Mouse (Mus musculus) left cerebral cortex, postnatal 14 days (tissue): Measurements from ENCODE around the gene Abca13. TPM values are rescaled to one million over a fixed set of nuclear protein-coding genes. Genes with fewer than 3 reads are reported as not detected.
A peak's percentile ranks its signal among the peaks of the same experiment; 100 is the strongest.
"Not testable (repeated sequence)": the region's sequence is repeated elsewhere in the genome, so short reads cannot be mapped to it uniquely, and the experiment has no call there.

Experiments used
- DNase-seq, 2 experiments: peaks; one replicate each; pipeline ENCODE4 v3.0.0; 2021 to 2022; ENCODE audit warnings: low spot score in 2 of 2, mixed read lengths in 1 of 2
- intact Hi-C: fragments of 180-260 bp; cut with DNase I; formaldehyde crosslinking; loops from one replicate; pipeline ENCODE4 v1.15.1; 2025
- total RNA-seq, 2 experiments: library from RNA; stranded (reverse); gene quantifications; 2 replicates each; pipeline ENCODE4 v1.2.3; 2021

Abca13 gene
- total RNA-seq, 2 experiments from 2014 or later = 0.06 to 0.11 TPM

DNA sequence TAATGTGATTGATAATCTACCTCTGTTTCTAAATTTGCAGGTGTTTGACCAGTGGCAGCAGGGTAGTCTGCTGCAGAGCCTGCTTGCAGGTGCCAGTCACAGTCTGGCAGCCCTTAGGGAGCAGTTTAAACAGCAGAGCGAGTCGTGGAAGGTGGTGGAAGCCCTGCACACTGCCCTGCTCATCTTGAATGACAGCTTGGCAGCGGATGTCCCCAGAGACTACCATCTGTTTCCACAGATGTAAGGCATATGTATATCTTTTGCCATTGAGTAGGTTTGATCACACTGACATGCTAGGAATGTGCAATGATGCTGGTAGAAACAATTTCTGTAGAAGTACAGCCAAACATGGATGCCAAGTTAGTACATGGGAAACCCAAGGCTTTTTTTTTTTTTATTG, 77.3 kb downstream of the Abca13 start:
- peak; percentile 2 to 14 for DNase-seq
- intact Hi-C loops = no loop called here

DNA sequence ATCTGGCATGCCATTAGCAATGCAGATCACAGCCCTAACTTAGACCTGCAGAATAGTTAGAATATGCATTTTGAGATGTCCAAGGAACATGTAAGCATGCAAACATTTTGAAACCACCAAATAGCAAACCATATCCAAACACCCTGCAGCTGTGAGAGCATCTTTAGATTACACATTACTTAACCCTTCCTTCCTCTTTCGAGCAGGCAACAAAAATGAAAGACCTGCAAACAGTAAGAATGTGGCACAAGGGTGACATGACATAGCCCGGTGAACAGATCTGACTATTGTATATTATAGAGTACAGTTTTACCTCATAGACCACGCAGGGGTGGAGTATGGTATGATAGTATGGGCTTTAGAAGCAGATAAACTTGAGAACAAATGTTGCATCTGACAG, 93.5 kb downstream of the Abca13 start:
- intact Hi-C loops = no loop called here
- no peak for DNase-seq

DNA sequence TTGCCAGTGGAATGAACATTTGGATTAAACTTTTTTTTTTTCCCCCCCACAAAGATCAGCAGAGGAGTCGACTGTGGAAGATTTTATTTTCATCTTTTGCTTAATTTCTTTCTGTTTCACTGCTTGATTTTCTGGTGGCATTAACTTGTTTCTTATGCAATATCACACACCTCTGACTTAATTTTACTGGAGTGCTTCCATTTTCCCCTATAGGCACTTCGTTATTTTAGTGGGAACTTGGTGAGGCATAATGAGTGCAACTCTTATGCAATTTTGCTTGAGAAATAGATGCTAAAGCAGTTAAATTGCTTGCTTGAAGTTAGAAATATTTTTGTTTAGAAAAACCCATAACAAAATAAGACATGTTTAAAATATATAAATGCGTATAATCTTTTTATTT, 94.0 kb downstream of the Abca13 start:
- no peak for DNase-seq
- intact Hi-C loops = no loop called here

DNA sequence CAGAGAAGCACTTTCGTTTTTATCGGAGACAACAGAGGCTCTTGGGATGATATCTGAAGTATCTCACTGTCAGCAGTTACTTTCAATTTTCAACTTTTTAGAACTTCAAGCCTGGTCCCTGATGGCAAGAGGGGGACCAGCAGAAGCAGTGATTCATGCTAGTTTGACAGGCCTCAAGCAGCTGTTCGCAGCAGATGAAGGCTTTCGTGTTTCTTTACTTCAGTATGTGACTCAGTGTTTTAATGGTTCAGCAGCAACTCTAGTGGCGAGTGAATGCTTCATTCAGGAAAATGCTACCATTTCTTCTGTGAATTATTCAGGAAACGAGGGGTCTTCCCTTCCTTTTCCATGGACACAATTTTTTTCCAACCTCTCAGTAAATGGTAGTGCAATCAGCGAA, 99.4 kb downstream of the Abca13 start:
- intact Hi-C loops = no loop called here
- no peak for DNase-seq

DNA sequence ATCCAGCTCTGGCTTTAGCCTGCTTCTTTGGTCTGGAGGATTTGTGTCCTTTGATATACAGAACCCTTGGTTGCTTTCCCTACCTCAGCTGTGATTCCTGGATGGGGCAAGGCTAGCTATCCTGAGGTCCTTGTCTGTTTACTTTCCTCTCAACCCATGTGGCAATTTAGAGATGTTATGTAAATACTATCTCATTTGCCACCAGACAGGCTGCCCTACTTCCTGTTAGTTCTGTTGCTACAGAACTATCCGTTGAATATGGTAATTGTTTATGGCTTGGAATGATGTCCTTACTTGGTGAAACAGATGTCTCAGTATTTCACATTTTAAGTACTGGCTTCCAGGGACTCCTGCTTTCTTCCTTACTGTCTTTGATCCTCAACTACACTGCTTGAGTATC, 107.9 kb downstream of the Abca13 start:
- intact Hi-C loops = no loop called here
- DNase-seq = no peak

DNA sequence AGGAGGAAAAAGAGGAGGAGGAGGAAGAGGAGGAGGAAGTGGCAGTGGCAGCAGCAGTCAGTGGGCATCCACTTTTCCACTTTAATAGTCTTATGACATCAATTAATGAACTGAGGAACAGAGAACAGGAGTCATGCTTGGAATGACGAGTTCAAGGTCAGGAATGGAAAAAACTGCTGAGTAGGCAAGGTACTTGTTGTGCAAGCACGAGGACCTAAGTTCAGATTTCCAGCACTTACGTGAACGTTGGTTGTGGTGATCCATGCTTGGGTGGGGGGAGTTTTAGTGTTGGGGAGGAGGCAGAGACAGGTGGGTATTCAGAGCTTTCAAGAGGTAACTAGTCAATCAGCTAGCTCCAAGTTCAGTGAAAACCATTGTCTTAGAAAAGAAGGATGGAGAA, 113.7 kb downstream of the Abca13 start:
- DNase-seq = no peak
- intact Hi-C loops = no loop called here

DNA sequence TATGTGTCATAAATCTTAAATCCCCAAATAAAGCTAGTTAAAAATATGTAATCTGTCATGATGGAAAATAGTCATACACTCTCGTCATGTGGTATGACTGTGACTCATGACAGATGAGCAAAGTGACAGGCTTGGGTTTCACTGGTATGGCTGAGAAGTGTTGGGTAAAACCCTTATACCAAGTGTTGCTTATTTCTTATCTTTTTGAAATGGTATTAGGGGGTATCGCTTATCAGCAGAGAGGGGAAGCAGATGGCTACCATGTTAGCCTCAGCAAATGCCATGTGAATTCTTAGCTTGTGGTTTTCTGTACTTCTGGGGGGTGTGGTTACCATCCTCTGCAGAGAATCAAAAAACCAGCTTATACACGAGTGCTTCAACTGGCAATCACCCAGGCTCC, 124.8 kb downstream of the Abca13 start:
- DNase-seq = no peak
- intact Hi-C loops = loop anchor here (2.0 kb wide), 1 partner anchor 1814 kb away; no protein-coding TSS in a partner anchor

DNA sequence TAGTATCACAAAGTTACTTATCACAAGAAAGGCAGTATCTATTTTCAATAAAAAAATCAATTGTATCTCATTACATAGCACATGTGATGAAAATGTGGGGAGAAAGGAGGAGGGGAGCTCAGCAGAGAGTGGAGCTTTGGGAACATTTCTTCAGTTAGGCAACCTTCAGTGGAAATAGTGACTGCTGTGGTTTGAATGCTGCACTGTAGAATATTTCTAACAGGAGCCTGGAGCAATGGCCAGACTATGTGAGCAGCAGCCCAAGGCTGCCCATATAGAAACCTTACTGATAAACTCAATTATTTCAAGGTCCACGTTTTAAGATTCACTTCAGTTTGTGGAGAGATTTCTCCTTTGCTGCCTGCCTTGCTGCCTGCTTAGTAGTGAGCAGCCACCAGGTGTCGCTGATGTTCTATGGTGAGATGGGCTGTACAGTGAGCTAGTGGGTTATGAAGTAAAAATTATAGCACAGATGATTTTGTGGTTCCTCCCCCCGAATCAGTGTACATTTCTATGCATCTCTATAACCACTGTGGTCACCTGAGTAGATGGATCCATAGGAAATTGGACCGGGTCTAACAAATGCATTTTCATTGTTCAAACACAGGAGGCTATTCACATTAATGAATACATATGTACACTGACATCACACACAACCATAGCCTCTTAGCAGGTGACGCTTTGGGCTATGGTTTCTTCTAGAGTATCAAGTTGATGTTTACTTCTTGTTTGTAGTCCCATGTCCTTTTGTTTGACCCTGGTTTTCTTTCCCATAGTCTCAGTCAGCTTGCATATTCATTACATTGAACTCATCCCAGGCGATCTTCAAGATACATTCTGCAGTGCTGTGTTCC, 125.6 kb downstream of the Abca13 start:
- intact Hi-C loops = loop anchor here (2.0 kb wide), 1 partner anchor 1813 kb away; no protein-coding TSS in a partner anchor
- peak; percentile 74 to 87 for DNase-seq

DNA sequence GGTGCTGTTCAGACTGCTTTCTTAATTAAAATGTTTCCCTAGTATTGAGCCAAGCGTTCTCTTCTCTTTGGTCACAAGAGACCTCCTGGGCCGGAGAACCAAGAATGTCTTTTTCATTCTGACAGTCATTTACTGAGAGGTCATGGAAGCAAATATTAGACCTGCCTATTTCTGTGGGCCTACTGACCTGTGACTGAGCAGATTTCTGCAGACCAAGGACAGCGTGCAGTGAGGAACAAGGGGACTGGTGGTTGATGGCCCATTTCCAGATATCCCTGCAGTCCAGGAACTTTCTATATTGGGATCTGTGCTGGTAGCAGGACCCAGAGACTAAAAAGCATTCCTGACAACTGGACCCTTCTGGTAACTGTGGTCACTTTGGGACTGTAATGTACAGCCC, 146.4 kb downstream of the Abca13 start:
- intact Hi-C loops = no loop called here
- no peak for DNase-seq

DNA sequence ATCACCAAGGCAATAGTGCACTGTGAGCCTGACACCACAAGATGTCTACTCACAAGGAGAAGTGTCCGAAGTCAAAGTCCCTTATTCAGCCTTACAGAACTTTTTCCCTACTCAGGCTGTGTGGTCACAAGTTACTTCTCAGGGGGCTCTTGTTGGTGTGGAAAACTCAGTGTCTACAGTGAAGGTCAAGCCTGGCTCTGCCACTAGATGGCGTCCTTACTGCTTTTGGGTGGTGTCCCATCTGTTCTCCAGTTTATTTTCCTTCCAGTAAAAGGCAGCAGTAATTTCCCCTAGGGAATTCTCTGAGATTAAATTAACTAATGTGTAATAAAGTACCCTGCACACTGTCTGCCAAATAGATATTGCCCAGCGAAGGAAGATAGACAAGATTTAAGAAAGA, 156.0 kb downstream of the Abca13 start:
- peak; percentile 11 to 36 for DNase-seq
- intact Hi-C loops = no loop called here

DNA sequence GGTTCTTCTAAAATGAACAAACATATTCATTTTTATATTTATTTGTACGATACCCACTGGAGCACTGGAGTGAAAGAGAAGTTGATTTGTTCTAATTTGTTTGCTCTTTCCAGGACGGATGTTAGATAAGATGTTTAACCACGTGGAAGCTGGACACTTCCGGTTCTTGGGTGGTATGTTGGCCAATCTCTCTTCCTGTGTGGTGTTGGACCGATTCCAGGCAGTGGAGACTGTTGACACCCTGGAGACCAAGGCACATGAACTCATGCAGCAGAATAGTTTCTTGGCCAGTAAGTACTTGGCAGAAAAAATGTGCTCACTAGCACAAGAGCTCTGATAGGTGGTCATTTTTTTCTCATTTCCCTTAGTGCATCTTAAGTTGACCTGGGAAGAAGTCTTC, 181.4 kb downstream of the Abca13 start:
- no peak for DNase-seq
- intact Hi-C loops = no loop called here

DNA sequence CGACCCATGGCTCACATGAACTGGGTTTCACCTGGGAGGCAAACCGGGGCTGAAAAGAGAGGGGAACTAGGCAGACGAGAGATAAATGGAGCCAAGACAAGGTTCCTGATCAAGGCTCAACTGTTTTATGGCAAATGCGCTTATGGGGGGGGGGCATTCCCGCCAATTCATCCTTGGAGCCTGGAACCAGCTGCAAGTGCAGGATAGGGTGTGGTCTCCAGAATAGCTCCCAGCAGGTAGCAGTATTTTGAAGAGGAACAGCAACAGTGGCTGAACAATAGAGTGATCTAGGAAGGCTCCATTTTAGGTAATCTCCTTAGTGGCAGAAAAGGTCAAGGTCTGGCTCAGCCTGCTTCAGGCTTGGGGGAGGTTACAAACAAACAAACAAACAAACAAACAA, 182.7 kb downstream of the Abca13 start:
- intact Hi-C loops, DNase-seq: not testable (repeated sequence)

DNA sequence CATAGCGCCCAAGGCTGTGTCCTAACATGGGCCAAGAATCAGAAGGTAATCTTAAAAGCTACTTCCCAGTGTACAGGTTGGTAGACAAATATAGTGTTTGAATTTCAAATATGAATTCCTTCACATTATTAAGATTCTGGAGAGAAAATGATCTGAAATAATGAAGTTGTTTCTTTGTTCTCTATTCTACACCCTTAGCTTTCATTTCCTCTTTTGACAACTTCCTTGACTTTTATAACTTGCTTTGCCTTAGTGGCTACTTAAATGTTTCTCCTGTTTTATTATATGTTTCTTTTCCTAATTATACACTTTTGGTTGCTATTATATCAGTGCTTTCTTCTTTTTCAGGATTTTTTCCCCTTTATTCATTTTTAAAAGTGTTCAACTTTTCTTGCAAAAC, 196.8 kb downstream of the Abca13 start:
- intact Hi-C loops = no loop called here
- DNase-seq = no peak

DNA sequence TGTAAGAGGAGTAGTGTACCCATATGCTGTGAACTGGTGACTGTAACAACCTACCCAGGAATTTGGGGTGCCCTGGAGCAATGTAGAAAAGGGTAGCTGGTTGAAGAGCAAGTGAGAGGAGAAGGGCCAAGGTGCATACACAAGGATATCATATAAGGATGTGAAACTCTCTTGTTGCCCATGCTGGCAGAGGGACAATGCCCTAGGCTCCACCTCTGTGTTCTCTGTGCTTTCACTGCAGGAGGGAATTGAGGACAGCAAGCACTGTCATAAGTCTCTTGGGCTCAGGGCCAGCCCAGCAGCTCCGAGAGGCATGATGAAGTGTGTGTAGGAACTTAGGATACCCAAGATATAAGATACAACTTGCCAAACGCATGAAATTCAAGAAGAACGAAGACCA, 225.2 kb downstream of the Abca13 start:
- intact Hi-C loops = no loop called here
- DNase-seq = no peak

DNA sequence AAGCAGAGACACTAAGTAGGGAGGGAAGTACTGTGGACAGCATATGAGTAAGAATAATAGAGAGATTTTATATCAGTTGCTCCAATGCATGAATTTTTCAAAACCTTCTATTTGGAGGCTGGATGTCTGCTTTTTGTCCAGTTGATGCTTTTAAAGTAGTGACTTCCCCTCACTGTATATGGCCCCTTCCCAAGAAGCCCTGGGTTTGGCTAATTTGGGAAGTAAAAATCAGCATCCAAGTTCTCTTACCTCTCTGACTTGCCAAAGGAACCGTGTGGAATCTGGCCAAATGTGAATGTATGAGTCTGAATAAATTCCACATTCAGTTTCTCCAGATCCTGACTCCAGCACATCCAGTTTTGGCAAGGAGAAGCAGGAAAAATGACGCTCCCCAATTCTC, 228.5 kb downstream of the Abca13 start:
- intact Hi-C loops = no loop called here
- no peak for DNase-seq

DNA sequence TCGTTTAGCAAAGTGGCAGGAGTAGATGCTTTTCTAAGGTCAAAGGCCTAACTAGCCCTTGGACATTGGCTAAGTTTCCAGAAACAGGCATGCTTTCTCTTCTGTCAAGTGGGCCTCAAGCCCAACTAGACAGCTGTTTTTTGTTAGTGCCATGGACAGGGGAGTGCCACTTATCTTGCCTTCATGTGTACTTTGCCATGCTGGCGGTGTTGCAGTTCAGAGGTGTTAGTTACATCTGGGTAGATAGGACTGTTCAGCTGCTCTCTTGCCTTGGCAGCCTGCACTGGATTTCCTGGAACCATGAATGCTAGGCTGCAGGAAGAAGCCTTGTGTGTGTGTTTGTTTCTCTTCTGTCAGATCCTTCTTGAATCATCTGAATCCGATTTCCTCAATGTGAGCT, 235.7 kb downstream of the Abca13 start:
- intact Hi-C loops = no loop called here
- DNase-seq = no peak

DNA sequence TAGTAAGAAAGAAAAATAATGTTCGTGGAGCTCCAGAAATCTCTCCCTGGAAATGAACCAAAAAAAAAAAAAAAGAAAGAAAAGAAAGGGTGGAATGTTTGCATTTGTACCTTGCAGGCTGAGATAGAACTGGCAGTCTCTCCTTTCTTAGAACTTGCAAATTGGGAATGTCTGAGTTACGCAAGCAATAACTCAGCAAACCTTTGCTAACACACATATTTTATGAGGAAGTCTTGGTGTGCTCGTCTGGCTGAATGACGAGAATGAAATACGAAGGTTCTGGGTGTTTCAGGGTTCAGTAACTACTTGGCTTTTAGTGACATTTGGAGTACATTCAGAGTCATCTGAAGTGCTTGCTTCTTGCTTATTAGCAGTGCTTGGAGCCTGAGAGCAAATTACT, 241.1 kb downstream of the Abca13 start:
- DNase-seq = no peak
- intact Hi-C loops = no loop called here

DNA sequence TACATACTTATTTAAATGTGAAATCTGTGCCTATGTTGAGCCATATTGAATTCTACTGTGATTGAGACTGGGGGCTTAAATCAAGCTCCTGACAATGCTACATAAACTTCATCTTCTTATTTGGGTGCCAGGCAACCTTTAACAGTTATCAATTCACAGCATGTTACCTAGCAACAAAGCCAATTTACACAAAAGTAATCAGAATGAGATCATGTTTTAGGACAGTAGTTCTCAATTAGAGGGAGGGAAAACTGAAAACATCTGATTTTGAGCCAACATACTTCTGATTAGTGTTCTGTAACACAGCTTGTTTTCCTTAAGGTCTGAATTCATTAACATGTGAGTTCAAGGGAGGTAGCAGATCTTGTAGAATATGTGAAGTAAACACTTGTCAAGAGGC, 244.9 kb downstream of the Abca13 start:
- intact Hi-C loops = no loop called here
- DNase-seq = no peak

DNA sequence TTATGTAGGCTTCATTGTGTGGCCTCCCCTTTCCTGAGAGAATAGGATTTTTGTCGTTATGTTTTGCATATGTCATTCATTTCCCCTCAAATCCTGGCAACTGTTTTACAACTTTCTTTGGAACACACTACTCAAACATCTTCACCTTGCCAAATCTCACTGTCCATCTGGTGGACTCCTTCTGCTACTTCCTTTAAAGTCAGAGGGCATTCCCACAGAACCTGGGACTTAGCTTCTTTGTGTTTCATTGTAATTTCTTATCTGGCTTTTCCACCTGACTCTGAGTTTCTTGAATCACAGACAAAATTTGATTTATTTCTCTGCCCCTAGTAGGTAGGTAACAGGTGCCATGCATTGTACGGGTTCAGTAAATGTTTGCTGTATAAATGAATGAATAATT, 248.0 kb downstream of the Abca13 start:
- DNase-seq = no peak
- intact Hi-C loops = no loop called here

DNA sequence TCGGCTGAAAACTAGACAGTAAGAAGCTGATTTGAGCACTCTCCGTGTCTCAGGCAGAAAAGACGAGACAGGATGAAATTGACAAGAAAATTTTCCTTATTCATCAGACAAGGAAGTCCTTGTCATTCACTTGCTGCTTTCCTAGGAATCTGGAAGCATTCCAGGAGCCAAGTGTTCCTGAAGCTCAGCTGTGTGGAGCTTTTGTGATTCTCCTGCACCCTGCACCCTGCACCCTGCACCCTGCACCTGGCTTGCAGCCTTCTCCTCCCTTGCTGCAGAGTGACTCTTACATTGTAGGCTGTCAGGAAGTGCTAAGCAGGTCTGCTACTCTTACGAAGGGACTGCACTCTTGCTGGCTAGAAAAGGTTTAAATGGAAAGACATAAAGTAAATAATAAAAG, 249.4 kb downstream of the Abca13 start:
- DNase-seq = peak in 1 of 2 experiments; percentile 5
- intact Hi-C loops = no loop called here

DNA sequence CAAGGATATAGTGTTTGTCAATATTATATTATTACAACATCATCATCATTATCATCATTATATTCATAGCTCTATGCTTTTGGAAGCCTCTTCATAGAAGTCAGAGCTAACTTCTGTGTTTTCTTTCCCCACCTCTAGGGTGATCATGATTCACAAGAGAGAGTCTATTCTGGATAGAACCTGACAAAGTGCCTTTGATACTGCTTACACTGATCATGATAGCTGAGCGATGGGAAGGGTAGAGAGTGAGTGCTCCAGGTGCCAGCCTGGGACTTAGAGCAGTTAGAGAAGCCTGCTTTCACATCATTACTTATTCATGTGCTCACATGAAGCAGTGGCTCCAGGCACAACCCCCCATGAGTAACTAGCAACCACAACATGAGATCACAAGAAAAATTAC, 280.7 kb downstream of the Abca13 start:
- intact Hi-C loops = no loop called here
- no peak for DNase-seq
